Mouse (Mus musculus): ENCODE data around the gene Clec2i.
"Not testable (repeated sequence)": the region's sequence is repeated elsewhere in the genome, so short reads cannot be mapped to it uniquely, and the experiment has no call there.

The Clec2i gene

DNA sequence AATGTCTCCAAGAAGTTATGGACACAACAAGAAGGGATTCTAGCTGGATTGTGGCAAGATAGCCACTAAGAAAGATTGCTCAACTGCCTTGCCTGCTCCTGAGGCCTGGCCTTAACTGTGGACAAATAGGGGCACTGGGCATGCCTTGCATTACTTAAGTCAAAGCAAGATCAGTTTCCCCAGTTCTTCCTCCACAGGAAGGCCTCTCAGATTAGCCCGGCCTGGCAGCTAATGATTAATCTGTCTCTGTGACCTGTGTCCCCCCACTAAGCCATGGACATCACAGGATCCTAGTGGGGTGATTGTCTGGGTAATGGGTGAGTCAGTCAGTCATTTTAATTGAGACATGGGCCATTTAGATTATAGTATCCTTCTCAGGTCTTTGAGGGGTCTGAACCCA, 31.9 kb upstream of the Clec2i start:
- no peak for DNase-seq

DNA sequence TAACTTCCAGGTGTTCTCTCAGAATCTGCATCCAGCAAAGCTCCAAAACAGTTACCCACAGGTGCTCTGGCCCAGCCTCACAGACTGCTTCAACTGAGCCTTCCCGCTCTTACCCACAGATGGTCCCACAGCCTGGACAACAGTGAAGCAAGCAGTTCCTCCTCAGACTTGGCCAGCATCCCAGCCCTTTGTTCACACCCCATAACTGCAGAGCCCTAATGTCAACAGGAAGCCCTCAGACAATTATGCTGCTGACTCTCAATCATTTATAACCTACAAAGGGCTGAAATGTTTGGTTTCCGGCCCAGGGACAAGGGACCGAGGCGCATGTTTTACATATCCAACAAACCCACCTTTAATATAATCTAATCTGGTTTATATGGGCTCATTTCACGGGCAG, 31.1 kb upstream of the Clec2i start:
- peak; percentile 27 for DNase-seq

DNA sequence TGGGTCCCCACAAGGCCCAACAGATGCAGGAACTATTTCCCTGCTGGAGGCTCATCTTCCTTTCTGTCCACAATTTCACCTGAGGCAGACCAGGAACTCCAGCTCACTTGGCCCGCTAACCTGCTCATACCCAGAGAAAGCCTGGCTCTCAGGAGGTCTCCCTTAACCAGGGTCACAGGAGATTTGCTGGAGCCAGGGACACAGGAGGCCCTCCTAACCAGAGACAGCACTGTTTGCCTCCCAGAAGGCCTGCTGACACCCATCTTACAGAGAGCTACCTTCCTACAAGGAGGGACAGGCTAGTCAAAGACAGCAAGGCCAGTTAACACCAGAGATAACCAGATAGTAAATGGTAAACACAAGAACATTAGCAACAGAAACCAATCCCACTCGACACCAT, 29.4 kb upstream of the Clec2i start:
- no peak for DNase-seq

DNA sequence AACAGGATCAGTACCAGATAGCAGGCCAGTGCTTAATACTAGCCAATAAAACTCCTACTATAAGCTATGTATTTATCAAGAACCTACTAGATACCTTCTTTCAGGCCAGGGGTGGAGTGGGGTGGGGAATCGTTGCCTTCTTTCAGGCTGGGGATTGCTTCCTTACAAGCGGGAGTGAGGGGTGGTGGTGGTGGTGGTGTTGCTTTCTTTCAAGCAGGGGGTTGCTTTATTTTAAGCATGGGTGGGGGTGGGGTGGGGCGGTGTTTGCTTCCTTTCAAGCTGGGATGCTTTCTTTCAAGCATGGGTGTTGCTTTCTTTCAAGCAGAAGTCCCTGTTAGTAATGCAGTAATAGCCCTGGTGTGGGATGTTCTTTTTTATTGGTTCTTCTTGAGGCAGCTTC, 18.5 kb upstream of the Clec2i start:
- peak; percentile 67 for DNase-seq

DNA sequence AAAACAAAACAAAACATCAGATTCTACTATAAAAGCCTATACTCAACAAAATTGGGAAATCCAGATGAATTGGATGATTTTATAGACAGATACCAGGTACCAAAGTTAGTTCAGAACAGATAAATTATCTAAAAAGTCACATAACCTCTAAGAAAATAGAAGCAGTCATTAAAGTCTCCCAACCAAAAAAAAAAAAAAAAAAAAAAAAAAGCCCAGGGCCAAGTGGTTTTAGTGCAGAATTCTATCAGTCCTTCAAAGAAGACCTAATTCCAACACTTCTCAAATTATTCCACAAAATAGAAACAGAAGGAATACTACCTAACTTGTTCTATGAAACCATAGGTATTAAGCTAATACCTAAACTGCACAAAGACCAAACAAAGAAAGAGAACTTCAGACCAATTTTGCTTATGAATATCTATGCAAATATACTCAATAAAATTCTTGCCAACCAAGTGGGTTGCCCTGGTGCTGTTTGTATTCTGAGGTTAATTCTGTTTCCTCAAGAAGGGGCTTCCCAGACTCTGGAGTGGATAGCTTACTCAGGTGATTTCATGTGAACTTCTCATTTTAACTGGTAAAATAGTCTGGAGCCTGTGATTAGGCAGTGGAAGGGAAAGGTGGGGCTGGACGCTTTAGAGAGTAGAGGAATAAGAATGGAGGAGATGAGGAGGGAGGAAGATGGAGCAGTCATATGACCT, 15.3 kb upstream of the Clec2i start:
- DNase-seq: no peak

DNA sequence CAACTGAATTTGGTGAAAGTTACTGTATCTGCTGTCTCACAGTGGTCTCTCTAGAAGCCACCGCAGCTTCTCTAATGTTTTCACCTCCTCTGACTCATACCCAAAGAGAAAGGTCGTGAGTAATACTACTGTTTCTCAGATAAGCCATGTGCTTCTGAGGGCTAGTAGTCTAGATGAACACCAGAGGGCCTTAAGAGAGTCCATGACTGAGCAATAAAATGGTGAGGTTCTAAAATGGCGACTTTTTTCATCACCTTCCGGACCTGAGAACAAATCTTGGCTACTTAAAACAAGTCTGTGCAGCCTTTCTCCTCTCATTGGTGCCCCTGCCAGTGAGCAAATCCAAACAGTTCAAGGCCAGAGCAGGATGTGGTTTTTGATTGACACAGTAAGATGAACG, 1.4 kb downstream of the Clec2i start:
- peak; percentile 69 for DNase-seq

DNA sequence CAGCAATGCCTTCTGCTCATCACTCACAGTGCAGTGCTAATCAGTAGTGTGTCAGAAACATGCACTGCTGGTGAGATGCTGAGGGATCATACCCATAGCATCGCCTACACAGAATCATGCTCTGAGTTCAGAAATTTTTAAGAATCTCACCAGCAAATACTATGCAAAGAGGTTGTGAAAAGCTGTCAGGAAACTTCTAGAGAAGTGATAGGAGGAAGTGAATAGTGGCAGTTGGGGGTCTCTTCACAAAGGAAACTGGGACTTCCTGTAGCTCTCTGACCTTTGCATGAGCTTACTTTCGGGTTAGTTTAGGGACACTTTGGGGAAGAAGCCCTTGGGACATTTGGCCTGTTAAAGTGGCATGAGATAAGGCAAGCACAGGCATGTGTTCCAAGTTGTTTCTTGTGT, 3.6 kb downstream of the Clec2i start, which contains the start of gene BC035044:
Gene BC035044, minus strand, starts transcription at position 179 of the 408 bp plus-strand sequence.
- peak; percentile 54 for DNase-seq

DNA sequence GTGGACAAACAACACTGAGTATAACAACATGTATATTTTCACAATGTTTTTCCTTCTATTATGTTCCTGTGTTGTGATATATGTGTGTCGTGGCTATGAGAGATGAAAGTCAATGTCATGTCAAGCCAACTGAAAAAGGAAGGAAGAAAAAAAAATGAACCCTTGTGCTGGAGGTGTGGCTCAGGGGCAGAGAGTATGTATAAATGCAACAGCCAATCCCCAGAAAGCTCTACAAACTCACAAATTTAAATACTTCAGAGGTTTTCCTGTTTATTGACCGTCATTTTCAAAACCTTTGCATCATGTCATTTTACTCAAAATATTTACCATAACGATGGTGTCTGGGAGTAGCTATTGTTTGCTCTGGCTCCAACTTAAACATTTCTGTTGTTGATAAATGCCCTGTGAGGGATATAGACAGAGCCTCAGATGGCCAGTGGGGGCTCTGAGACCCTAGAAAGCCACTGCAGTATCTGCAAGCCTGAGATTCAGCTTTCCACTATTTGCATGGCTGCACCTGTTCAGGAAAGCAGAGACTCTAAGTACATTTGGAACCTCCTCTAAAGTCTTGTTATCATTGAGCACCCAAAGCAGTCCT, 8.1 kb downstream of the Clec2i start:
- DNase-seq: no peak

DNA sequence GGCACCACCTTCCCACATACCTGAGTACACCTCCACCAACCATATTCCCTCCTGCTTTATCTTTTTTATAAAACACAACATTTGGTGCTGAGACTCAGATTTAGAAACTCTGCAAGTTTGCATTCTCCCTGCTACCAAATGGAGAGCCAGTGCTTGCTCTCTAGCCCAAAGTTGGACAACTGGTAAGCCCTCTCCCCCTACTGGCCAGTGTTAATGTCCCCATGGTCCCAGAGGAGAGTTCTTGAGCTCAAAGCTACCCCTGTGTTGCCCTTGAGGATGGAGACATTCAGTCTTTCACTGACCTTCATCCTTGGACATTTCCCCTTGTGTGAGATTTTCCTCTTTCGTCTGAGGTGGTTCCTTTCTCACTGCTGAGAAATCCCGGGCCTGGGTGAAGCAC, 12.7 kb downstream of the Clec2i start:
- no peak for DNase-seq

DNA sequence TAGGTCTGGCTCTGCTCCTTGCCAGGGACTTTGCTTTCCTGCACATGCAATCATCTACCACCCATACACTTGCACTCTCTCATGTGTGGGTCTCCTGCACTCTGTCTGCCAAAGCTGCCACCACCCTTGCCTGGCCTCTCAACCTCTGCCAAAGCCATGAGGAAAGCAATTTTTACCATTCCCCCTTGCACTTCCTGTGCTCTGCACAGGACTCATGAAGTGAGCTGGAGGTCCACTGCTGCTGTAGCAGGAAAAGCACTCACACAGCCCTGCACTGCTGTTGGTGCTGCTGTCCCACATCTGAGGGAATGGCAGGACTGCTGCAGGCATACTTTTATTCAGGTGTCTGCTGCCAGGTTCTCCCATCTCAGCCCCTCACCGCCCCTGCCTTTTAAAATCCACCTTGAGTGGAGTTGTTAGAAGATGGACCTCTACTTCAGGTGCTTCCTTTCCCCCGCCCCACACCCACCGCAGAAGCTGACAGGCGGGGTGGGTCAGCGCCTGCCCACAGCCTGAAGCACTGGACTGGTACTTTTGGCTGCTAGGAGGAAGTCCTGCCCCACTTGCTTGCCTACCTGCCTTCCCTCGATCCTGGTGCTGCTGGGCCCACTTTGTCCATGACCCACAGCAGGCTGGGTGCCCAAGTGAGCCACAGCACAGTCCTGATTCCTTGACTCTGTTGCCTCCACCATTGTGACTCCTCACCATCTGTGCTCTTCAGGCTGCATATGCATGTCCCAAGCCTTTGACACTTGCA, 13.6 kb downstream of the Clec2i start:
- not testable (repeated sequence) for DNase-seq

DNA sequence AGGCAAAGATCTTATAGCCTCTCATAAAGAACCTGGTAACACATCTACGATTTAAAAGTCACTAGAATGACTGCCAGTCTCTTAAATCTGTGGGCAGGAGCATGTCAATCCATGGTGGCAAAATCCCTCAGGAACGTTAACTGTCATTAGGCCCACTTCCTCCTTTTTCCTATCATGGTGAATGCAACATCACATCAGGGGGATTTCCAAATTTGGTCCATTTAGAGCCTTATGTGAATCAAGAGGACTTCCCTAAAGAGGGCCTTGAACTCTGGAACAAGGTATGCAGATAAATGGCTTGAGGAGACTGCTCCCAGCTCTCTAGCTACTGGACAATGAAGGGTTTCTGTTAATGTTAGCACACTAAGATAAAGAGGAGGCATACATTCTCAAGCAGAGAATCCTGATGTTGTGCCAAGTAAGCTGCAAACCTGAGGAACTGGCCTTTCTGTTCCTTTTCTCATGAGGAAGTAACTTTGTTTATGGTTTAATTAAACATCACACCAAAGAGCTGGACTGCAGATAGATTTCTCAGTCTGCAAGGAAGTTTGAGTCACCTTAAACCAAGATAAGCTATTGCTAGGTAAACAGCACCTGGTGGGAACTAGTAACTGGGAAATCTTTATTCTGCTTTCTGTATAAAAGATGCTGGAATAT, 26.3 kb downstream of the Clec2i start:
- DNase-seq: no peak

DNA sequence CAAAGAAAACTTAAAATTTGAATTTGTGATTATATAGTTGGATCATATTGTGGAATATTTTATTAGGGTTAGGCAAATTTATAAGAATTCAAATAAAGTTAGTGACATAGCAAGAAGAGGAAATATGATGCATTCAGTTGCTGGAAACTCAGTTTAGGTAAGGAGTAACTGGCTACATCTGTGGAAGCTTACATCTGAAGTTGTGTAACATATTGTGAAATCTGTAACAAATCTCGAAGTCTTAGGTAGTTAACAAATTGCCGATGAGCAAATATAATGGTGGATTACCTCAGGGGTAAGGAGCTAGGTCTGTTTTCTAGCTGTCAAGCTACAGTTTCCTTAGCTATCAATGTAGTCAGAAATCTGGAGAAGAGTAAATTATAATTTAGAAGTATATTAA, 29.9 kb downstream of the Clec2i start:
- no peak for DNase-seq

DNA sequence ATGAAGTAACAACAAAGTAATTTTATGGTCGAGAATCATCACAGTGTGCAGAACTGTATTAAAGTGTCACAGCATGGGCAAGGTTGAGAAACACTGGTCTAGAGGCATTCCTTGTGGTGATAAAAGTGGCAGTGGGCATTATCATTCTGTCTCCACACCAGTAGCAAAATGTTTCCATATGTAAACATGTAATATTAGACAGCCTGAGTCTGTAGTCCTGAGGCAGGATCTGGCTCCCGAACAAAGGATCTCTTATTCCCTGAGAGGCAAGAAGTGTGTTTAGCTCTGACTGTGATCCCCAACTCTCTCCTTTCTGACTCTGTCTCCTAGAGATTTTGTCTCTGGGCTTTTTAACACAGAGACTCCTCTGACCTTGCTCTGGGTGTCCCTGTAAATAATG, 45.7 kb downstream of the Clec2i start:
- DNase-seq: no peak

DNA sequence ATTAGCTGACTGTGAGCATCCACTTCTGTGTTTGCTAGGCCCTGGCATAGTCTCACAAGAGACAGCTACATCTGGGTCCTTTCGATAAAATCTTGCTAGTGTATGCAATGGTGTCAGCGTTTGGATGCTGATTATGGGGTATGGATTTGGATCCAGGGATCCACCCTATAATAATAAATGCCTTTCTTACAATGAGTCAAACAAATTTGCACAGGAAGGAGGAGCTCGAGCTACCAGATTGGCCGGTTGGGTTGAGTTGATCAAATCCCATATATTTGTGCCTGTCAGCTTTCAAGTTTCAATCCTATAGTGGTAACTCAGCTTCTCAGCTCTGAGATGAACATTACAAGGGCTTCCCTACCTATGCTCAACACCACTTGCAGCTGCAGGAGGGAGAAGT, 46.7 kb downstream of the Clec2i start, which contains the start of gene Clec2g:
Gene Clec2g, plus strand, starts transcription at position 301 of the 400 bp plus-strand sequence.
- not testable (repeated sequence) for DNase-seq

DNA sequence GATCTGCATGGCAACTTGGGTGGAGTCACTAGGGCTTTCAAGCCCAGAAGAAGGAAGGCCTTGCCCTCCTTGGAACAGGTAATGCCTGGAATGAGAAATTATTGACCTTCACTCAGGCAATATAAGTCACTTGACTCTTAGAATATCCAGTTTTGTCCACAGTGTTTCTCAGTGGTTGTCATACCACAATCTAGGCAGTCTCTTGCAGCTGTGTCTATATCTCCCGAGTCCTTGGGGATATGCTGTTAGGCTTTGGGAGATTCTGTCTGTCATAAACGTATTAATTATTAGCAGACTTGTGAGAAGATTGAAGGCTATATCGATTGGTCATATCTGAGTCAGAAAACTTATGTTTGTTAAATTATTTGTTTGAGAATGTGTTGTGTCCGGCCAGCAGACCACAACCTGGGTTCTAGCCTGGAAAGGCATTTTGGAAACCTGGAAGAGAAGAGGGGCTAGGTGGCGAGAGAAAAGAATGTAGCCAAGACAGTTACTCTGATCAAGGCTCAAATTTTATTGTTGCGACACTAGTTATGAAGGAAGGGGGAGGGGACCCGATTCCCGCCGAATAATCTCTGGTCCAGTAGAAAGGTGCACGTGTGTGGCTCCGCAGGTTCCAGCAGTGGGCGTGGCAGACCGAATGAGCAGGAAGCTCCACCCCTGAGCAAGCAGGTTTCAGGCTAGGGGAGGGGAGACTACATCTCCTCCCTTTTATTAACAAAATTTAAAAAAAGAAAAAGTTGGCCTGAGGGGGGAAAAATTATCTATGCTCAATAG, 48.7 kb downstream of the Clec2i start:
- not testable (repeated sequence) for DNase-seq

DNA sequence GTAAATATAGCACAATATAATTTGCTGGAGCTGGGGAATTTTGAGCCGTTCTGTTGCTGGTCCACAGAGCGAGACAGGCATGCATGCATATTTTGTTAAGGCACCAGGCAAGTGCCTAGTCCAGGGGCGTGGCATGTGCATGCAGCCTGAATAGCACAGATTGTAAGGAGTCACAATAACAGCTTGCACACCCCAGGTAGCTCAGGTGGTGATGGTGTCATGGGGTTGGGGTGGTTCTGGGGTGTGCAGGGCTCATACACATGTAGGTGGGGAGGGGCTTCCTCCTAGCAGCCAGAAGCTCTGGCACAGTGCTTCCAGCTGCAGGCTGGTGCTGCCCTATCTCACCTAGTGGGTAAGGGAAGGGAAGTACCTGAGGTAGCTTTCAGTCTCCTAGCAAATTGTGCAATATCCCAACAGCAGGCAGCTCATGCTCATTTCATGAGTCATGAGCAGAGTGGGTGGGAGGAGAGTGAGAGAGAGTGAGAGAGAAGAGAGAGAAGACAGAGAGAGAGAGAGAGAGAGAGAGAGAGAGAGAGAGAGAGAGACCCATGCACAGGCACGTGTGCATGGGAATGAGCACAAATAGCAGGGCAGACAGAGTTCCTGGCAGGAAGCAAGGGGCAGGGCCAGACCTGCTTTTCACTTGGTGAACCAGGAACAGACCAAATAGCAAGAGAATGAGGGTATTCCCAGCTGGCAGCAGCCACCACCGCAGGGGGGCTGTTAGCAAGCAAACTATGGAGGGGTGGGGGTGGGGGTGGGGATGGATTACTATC, 54.4 kb downstream of the Clec2i start:
- DNase-seq: no peak

DNA sequence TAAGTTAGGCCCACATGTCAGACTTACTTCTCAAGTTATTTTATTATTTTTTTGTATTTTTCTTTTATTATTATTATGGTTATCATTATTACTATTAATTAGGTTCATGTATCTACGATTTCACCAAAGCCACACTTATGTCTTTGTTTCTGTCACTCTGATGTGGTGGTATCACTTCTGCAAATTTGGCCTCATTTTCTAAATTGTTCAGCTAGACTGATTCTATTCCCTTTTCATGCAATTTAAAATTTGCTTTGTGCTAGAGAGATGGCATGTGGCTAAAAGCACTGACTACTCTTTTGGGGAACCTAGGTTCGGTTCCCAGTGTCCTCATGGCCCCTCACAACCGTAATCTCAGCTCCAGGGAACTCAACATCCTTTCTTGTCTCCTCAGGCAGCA, 58.2 kb downstream of the Clec2i start:
- no peak for DNase-seq

Measured in thymus, postnatal 14 days (tissue).